Mouse (Mus musculus) heart, adult 2 months (tissue): ENCODE measurements at regions not wholly inside any gene's neighbourhood (a gene's known extent, or its start where the extent isn't known, plus 50 kb on each side); places are given as distances from the start of the nearest gene placed in this dataset.

Experiments
- CTCF ChIP-seq: fragments of 200-600 bp; IDR thresholded peaks from 2 replicates; pipeline ENCODE4 v1.8.1; 2022; ENCODE audit warnings: antibody characterized with exemption, mild to moderate bottlenecking, moderate library complexity
- POLR2A ChIP-seq: fragments of 200-500 bp; IDR thresholded peaks from 2 replicates; pipeline ENCODE4 v1.6.1; 2011; ENCODE audit warnings: mild to moderate bottlenecking, low read depth, low read length, control low read depth; ENCODE audit not compliant: insufficient read depth

DNA sequence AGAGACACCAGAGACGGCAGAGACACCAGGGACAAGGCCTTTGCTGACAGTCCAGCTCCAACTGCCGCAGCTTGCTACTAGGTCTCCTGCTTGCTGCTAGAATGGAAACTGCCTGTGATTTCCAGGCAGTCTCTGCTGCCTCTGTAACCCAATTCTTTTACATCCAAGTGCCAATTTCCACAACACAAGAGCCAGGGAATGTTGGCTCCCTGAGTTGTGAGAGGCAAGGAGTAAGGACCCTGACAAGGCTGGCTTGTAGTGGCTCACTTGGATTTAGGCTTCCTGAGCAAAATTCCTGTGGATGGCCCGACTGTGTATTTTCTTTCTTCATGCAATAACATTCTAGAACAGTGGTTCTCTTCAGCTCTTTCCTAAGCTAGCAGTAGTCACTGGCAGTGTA, 283.9 kb downstream of the Impad1 start:
- TF ChIP-seq CTCF: no peak
- TF ChIP-seq POLR2A: no peak
